Mouse (Mus musculus) megakaryocyte, adult 5-6 weeks (primary cell): ENCODE results near the gene Prelp. TPM values are rescaled to one million over a fixed set of nuclear protein-coding genes. Genes with fewer than 3 reads are reported as not detected.
"Not testable (repeated sequence)": the region's sequence is repeated elsewhere in the genome, so short reads cannot be mapped to it uniquely, and the experiment has no call there.

Experiments used
- ATAC-seq: 2 replicates; pipeline ENCODE4 v1.8.0; 2016; ENCODE audit warnings: mild to moderate bottlenecking, inconsistent platforms; ENCODE audit not compliant: poor library complexity, severe bottlenecking
- total RNA-seq, 2 experiments: library from RNA; stranded (forward) in 1 of 2; stranded (reverse) in 1 of 2; fragments of 153-499, 151-499 nt in 1 of 2; fragments of 221-1000, 200-1000 nt in 1 of 2; gene quantifications; 2 replicates each; pipeline versions ENCODE4 v1.2.3 to v1.2.4; 2015 to 2017

The Prelp gene
- total RNA-seq (2015) (0.21 and 0.33 TPM in 2 replicates), total RNA-seq (2017) (0.11 TPM in 1 of 2 replicates, not detected in the other)

- no peak for ATAC-seq
Measured at GRCm38 (mm10) chr1:133921304-133921751, at the start of gene Prelp. Gene Prelp (minus strand): TSS chr1:133921414.

DNA sequence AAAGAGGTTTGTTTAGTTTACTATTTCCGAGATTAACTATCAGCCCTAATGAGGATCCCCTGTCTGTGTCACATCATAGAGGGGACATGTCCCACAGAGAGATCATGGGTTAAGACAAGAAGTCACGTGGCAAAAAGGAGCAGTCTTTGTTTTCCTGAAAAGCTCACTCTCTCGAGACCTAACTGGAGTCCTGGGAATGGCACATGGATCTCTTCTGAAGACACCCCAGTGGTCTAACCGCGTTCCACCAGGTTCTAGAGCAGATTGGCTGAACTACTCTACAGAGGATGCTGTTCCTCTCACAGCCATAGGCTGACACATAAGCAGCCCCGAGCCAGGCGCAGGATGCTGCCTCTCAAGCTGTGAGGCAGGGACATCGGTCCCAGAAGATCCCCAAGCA lies 48.2 kb upstream of the Prelp start:
- no peak for ATAC-seq

- no peak for ATAC-seq
Measured at GRCm38 (mm10) chr1:133968788-133969325, 47.6 kb upstream of the Prelp start.

GRCm38 (mm10) chr1:133967481-133968017 lies 46.3 kb upstream of the Prelp start:
- no peak for ATAC-seq

DNA sequence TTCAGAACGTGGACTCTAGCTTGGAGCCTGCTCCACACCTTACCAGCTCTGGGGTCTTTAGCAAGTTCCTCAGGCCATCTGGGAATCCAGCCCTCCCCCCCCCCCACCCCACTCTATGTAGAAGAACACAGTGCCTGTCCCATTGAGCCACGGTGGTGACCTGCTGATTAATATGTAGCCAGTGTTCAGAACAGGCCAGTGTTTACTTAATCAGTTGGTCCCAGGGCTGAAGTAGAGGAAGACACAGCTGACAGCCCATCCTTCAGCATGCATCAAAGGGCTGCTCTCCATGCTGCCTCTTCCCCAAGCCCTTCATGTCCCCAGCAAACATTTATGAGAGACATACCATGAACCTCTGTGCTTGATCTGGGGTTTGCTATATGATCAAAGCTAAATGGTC lies 44.8 kb upstream of the Prelp start:
- no peak for ATAC-seq

- ATAC-seq, result no peak
Measured at GRCm38 (mm10) chr1:133965298-133965697, 44.1 kb upstream of the Prelp start.

GRCm38 (mm10) chr1:133964742-133965141 lies 43.5 kb upstream of the Prelp start:
- no peak for ATAC-seq

- ATAC-seq, result not testable (repeated sequence)
Measured at GRCm38 (mm10) chr1:133963578-133963977, 42.4 kb upstream of the Prelp start.

DNA sequence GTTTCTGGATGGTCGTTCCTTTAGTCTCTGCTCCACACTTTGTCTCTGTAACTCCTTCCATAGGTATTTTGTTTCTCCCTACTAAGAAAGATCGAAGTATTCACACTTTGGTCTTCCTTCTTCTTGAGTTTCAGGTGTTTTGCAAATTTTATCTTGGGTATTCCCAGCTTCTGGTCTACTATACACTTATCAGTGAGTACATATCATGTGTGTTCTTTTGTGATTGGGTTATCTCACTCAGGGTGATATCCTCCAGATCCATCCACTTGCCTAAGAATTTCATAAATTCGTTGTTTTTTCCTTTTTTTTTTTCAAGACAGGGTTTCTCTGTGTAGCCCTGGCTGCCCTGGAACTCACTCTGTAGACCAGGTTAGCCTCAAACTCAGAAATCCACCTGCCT lies 41.9 kb upstream of the Prelp start:
- not testable (repeated sequence) for ATAC-seq

DNA sequence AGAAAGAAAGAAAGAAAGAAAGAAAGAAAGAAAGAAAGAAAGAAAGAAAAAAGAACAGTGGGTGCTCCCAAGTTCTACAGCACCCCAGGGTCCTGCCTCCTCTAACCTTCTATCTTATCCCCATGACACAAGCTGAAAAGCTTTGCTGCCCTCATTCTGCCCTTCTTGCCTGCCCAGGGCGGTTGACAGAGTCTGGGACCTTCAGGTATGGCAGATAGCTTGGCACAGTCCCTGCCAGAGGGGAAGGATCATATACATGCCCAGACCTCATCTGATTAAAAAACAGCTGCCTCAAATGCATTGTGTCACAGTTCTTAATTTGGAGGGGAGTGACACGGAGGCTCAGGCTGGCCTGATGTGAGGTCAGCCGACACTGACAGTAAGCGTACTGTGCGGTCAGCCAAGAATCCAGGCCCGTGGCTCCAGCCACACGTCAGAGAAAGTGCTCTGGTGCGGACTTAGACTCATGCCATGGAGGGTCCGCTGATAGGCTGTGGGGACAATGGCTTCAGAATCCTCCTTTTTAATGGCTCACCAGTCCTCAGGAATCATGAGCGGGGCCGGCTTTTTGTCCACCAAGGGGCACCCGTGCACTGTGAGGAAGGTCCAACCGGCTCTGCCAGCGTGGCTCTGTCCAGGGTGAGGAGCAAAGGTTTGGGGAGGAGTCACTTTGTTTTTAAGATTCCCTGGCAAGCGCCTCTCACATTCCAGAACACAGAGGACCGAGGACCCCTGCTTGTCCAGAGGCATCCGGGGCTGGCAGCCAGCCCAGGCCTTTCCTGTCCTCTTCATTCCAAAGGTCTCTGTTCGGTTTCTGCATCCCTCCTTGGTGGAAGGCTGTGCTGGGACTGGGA lies 40.3 kb upstream of the Prelp start:
- no peak for ATAC-seq

DNA sequence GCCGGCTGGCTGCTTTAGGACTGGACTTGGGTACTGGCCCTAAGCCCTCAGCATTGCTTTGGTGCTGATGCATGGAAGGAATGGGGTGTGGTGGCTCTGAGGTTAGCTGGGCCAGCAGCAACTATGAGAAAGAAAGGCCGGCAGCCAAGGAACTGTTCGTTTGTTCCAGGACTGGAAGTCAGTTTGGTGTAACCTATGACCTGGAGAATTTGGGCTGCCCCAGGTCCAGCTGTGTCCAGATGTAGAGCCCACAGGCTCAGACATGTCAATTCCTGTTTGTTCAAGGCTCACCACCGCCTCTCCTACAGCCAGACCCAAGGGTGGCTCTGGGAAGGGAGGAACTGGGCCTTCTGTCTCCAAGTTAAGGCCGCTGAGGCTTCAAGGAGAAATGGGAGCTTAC lies 38.3 kb upstream of the Prelp start:
- no peak for ATAC-seq

DNA sequence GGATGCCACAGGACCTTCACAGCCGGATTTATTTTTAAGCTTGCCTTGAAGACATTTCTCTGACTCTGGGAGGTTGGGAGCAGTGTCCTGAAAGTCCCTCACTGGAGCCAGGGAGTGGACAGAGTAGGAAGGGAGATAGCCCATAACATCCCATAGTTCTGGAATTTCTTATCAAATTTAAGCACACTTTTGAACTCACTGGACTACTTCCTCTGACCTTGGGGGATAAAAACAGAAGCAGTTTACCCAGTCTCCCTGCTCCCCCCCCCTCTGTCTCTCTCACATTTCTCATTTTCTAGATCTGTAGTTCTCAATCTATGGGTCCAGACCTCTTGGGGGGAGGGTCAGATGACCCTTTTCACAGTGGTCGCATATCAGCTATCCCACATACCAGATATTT lies 32.8 kb upstream of the Prelp start:
- ATAC-seq, result no peak

DNA sequence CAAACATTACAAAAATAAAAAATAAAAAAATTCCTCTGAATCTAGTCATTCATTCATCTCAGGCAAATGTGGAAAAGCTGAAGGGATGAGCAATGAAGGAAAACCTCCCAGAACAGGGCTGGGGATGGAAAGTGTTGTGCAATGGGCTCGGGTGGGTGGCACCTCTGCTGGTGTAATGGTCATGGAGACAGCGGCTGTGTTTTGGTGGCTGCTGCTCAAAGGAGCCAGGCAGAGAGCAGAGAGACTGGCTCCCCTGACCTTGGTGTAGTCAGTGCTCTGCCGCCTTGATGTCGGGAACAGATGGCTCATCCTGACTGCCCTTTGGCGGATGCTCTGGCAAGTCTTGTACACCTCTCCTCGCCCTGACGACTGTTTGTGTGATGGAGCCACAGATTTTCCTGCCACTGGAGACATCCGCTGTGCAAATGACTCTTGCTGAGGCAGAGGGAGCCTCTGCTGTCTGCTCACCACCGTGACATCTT lies 32.1 kb upstream of the Prelp start:
- no peak for ATAC-seq

GRCm38 (mm10) chr1:133951598-133951997 lies 30.4 kb upstream of the Prelp start:
- no peak for ATAC-seq

DNA sequence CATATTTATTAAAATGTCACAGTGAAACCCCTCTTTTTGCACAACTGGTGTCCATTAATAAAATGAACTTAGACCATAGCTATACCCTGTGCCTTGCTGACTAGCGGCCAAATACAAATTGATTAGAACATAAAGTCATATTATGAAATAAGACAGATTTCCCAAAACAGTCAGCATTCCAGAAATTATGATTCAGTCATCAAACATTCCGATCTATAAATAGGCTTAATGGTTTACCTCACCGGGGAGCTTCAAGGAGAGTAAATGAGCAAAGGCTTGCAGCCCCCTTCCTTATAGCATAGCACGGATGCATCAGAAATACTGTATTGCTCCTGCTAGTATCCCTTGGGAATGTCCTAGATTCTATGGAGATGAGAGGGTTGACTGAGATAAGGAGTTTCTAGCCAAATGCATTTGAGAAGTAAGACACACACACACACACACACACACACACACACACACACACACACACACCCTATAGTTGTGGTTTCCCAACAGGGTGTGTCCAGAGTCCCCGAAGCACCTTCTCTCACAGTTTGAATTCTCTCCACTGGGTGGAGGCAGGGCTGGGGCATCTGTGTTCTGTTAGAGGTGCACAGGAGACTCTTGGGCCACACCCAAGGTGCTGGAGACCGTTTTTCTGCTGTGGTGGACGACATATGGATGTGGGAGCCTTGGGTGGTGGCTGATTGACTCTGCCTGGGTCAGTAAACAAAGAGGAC lies 29.0 kb upstream of the Prelp start:
- ATAC-seq, result no peak

GRCm38 (mm10) chr1:133945106-133945505 lies 23.9 kb upstream of the Prelp start:
- ATAC-seq, result no peak

GRCm38 (mm10) chr1:133941904-133942303 lies 20.7 kb upstream of the Prelp start:
- no peak for ATAC-seq

GRCm38 (mm10) chr1:133941158-133941860 lies 20.1 kb upstream of the Prelp start:
- ATAC-seq, result no peak

DNA sequence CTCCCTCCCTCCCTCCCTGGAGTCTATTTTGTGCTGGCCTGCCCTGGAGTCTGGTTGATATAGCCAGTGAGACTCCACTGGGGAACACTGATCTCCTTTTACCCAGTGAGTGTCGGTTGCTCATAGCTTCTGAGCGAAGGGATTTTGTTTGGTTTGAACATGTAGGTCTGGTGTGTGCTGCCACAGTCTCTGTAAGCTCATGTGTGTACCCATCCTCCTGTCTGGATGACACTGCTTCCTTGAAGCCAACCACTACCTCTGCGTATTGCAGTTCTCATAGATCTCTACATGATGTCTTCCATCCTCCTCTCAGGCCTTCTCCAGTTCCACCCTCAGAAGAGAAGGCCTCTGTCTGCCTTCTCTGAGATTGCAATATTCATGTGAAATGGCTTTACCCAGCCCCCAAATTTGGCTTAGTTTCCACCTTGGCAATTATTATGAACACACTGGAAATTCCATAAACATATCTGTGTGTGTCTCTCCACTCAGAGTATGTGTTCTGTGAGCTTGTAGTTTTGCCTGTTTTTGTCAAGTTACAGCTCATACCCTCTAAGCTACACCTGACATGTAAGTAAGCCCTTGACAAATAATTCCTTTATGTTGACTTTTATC lies 19.4 kb upstream of the Prelp start:
- no peak for ATAC-seq

- no peak for ATAC-seq
Measured at GRCm38 (mm10) chr1:133939708-133940107, 18.5 kb upstream of the Prelp start.
